Mouse (Mus musculus) kidney, postnatal 4 days (tissue): ENCODE measurements around the gene Wfdc15b.

Experiments used
- DNase-seq, 2 experiments: peaks; one replicate each; pipeline ENCODE4 v3.0.0; 2021; ENCODE audit warnings: mixed read lengths in 2 of 2

Gene Wfdc15b

GRCm38 (mm10) chr2:164177831-164178230 is 43.6 kb downstream of the Wfdc15b start:
- DNase-seq, result no peak

GRCm38 (mm10) chr2:164175850-164176249 is 45.6 kb downstream of the Wfdc15b start:
- no peak for DNase-seq

GRCm38 (mm10) chr2:164174649-164175395 is 46.6 kb downstream of the Wfdc15b start:
- peak; percentile 25 to 45 for DNase-seq

- DNase-seq, result no peak
These were observed 48.1 kb downstream of the Wfdc15b start for GRCm38 (mm10) chr2:164173394-164173793.

GRCm38 (mm10) chr2:164170902-164171301 is 50.6 kb downstream of the Wfdc15b start, which contains the start of gene Kcns1:
TSS of gene Kcns1 (minus strand) at chr2:164171113.
- DNase-seq, result peak; percentile 33 to 35

- DNase-seq, result no peak
These were observed 51.1 kb downstream of the Wfdc15b start for GRCm38 (mm10) chr2:164170326-164170725.

- DNase-seq, result peak; percentile 36 to 55
These were observed 52.9 kb downstream of the Wfdc15b start for GRCm38 (mm10) chr2:164168571-164168946.

- DNase-seq, result peak; percentile 26 to 34
These were observed 53.5 kb downstream of the Wfdc15b start for GRCm38 (mm10) chr2:164167752-164168570.

GRCm38 (mm10) chr2:164164941-164165340 is 56.5 kb downstream of the Wfdc15b start:
- no peak for DNase-seq
